Mouse (Mus musculus) ES-Bruce4 (cell line): ENCODE measurements around the gene Vmn1r4.

Experiments used
- CTCF ChIP-seq: IDR thresholded peaks from one replicate; pipeline ENCODE4 v1.8.1; 2011; ENCODE audit warnings: low read depth, low read length
- POLR2A ChIP-seq: IDR thresholded peaks from one replicate; pipeline ENCODE4 v1.8.1; 2011; ENCODE audit warnings: low read length; ENCODE audit not compliant: insufficient read depth

- TF ChIP-seq CTCF (no peak), POLR2A (no peak)
Observed at GRCm38 (mm10) chr6:56901336-56901735, 22.5 kb upstream of the Vmn1r4 start.
